Mouse (Mus musculus) hindbrain, embryonic 13.5 days (tissue): ENCODE results near the gene Ptcd3. TPM values are rescaled to one million over a fixed set of nuclear protein-coding genes. Genes with fewer than 3 reads are reported as not detected.
"Not testable (repeated sequence)": the region's sequence is repeated elsewhere in the genome, so short reads cannot be mapped to it uniquely, and the experiment has no call there.

Source experiments
- ATAC-seq: fragments of 200-750 bp; cut with Nextera tagmentation; 2 replicates; pipeline ENCODE4 v1.8.0; 2017; ENCODE audit warnings: moderate TSS enrichment; ENCODE audit not compliant: low FRiP score
- H3K27ac ChIP-seq: fragments of 300-500 bp; sonication (generic); 2 replicates; pipeline ENCODE4 v1.5.1; 2015; ENCODE audit warnings: inconsistent platforms, mild to moderate bottlenecking, moderate library complexity
- H3K27me3 ChIP-seq: fragments of 300-500 bp; sonication (generic); 2 replicates; pipeline ENCODE4 v1.6.1; 2015; ENCODE audit warnings: mild to moderate bottlenecking, inconsistent platforms
- H3K36me3 ChIP-seq: fragments of 300-500 bp; sonication (generic); 2 replicates; pipeline ENCODE4 v1.6.1; 2015; ENCODE audit warnings: mild to moderate bottlenecking, inconsistent platforms
- H3K4me1 ChIP-seq: fragments of 300-500 bp; sonication (generic); replicated peaks from 2 replicates; pipeline ENCODE4 v1.6.1; 2015; ENCODE audit warnings: inconsistent platforms
- H3K4me2 ChIP-seq: fragments of 300-500 bp; sonication (generic); 2 replicates; pipeline ENCODE4 v1.6.1; 2015; ENCODE audit warnings: inconsistent platforms, mild to moderate bottlenecking, moderate library complexity
- H3K4me3 ChIP-seq: fragments of 300-500 bp; sonication (generic); 2 replicates; pipeline ENCODE4 v1.5.1; 2015; ENCODE audit warnings: mild to moderate bottlenecking, inconsistent platforms
- H3K9ac ChIP-seq: fragments of 300-500 bp; sonication (generic); 2 replicates; pipeline ENCODE4 v1.6.1; 2015; ENCODE audit warnings: mild to moderate bottlenecking, inconsistent platforms
- H3K9me3 ChIP-seq: fragments of 300-500 bp; sonication (generic); 2 replicates; pipeline ENCODE4 v1.6.1; 2016; ENCODE audit warnings: inconsistent platforms
- WGBS: fragments of 180-500 bp; shearing (Covaris S2); methylation state at CpG from one replicate; pipeline ENCODE4 v1.1.7; 2015; 5-methylcytosine and 5-hydroxymethylcytosine counted together
- polyA plus RNA-seq: library from polyadenylated mRNA; unstranded; fragments of >200 nt; fragmentation: Nextera tagmentation; extraction: Ambion mirVana; gene quantifications from 2 replicates; pipeline ENCODE4 v1.2.1, GENCODE M21; 2015

Ptcd3 gene
- polyA plus RNA-seq, 1 experiment from 2014 or later, result 86.1 TPM

DNA sequence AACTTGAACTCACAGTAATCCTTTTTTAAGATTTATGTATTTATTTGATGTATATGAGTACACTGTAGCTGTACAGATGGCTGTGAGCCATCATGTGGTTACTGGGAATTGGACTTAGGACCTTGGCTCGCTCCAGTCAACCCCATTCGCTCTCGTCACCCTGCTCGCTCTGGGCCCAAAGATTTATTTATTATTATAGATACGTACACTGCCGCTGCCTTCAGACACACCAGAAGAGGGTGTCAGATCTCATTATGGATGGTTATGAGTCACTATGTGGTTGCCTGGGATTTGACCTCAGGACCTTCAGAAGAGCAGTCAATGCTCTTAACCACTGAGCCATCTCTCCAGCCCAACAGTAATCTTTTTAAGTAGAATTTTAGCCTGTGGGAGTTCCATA, 61.6 kb downstream of the Ptcd3 start:
- H3K4me1 ChIP-seq, ATAC-seq, H3K4me2 ChIP-seq, H3K27ac ChIP-seq, H3K9me3 ChIP-seq, H3K27me3 ChIP-seq, H3K4me3 ChIP-seq, H3K9ac ChIP-seq: not testable (repeated sequence)
- peaks cover 35% of the 10 kb centered on the region for H3K36me3 ChIP-seq
- WGBS, result 96% methylated on average over 6 of the region's 6 CpGs

GRCm38 (mm10) chr6:71840597-71841290, 67.8 kb downstream of the Ptcd3 start:
- Histone ChIP-seq H3K27me3 (no peaks in the 10 kb centered on the region), H3K4me2 (no peak overlapping the region), H3K9me3 (no peaks in the 10 kb centered on the region), H3K36me3 (peaks cover 12% of the 10 kb centered on the region), H3K4me3 (no peak overlapping the region), H3K4me1 (no peaks in the 10 kb centered on the region), H3K9ac (no peak overlapping the region), H3K27ac (no peak overlapping the region)
- no peak for ATAC-seq
- 92% methylated on average over 1 of the region's 1 CpGs for WGBS

- Histone ChIP-seq H3K27ac (no peak overlapping the region), H3K4me3 (no peak overlapping the region), H3K4me2 (no peak overlapping the region), H3K4me1 (no peaks in the 10 kb centered on the region), H3K27me3 (no peaks in the 10 kb centered on the region), H3K9me3 (no peaks in the 10 kb centered on the region), H3K9ac (no peak overlapping the region), H3K36me3 (peaks cover 16% of the 10 kb centered on the region)
- no peak for ATAC-seq
Measured at GRCm38 (mm10) chr6:71839815-71840214, 68.7 kb downstream of the Ptcd3 start.

GRCm38 (mm10) chr6:71836811-71837210, 71.7 kb downstream of the Ptcd3 start:
- no peak overlapping the region for H3K4me2 ChIP-seq
- H3K9me3 ChIP-seq, result no peaks in the 10 kb centered on the region
- 78% methylated on average over 2 of the region's 2 CpGs for WGBS
- peaks cover 14% of the 10 kb centered on the region for H3K4me1 ChIP-seq
- no peak for ATAC-seq
- H3K4me3 ChIP-seq, result no peak overlapping the region
- H3K9ac ChIP-seq, result no peak overlapping the region
- H3K27me3 ChIP-seq, result no peaks in the 10 kb centered on the region
- no peak overlapping the region for H3K27ac ChIP-seq
- peaks cover 26% of the 10 kb centered on the region for H3K36me3 ChIP-seq

DNA sequence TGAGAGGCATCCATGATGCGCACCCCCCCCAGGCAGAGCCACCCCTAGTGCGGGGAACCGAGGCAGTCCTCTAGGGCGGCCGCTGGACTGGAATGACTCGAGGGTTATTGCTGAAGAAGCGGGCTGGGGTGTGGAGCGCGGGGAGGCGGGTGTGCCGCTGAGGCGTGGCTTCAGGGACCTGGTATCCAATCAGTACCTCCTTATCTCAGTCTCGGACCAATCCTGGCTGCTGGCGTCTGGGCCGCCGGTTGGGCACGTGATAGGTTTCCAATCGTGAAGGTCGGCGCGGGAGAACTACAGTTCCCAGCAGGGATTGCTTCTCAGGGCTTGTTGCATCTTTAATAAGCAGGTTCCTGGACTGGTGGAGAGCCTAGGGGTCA, 77.0 kb downstream of the Ptcd3 start:
- Histone ChIP-seq H3K4me2 (peak overlapping the region; percentile 71), H3K27me3 (no peaks in the 10 kb centered on the region), H3K4me1 (peaks cover 14% of the 10 kb centered on the region), H3K4me3 (peak overlapping the region; percentile 95), H3K9me3 (no peaks in the 10 kb centered on the region), H3K9ac (peak overlapping the region; percentile 90), H3K27ac (peak overlapping the region; percentile 94), H3K36me3 (peaks cover 25% of the 10 kb centered on the region)
- WGBS, result under 1% methylated on average over 21 of the region's 21 CpGs
- ATAC-seq, result peak; percentile 99

GRCm38 (mm10) chr6:71830690-71831580, 77.6 kb downstream of the Ptcd3 start, which contains the start of gene Immt:
Gene Immt (plus strand): TSS chr6:71831331.
- peak; percentile 100 for ATAC-seq
- H3K36me3 ChIP-seq, result peaks cover 19% of the 10 kb centered on the region
- peak within 1 kb of the TSS; percentile 94 for H3K27ac ChIP-seq
- peak within 1 kb of the TSS; percentile 71 for H3K4me2 ChIP-seq
- H3K9me3 ChIP-seq, result no peaks in the 10 kb centered on the region
- under 1% methylated on average over 64 of the region's 64 CpGs for WGBS
- peak within 1 kb of the TSS; percentile 95 for H3K4me3 ChIP-seq
- peak within 1 kb of the TSS; percentile 90 for H3K9ac ChIP-seq
- H3K4me1 ChIP-seq, result peaks cover 14% of the 10 kb centered on the region
- 0 out of 2 replicates have a peak, but pooled peaks cover 3% of the 10 kb centered on the region for H3K27me3 ChIP-seq

Other genes starting within 250 kb of the Ptcd3 start
- 247 and 259 TPM in 2 replicates for gene Reep1, start 201.2 kb downstream of the Ptcd3 start, polyA plus RNA-seq
- 42.2 and 47.1 TPM in 2 replicates for gene Mrpl35, start 81.8 kb downstream of the Ptcd3 start, polyA plus RNA-seq
- 165 and 167 TPM in 2 replicates for gene Immt, start 77.4 kb downstream of the Ptcd3 start, polyA plus RNA-seq
- gene Polr1a, start 303 bp upstream of the Ptcd3 start, polyA plus RNA-seq, result 19.5 and 20.6 TPM in 2 replicates
- 52.9 and 53.9 TPM in 2 replicates for gene St3gal5, start 188.8 kb upstream of the Ptcd3 start, polyA plus RNA-seq